7 mouse cellular contexts compared by ENCODE assay signal in the genomic region with DNA sequence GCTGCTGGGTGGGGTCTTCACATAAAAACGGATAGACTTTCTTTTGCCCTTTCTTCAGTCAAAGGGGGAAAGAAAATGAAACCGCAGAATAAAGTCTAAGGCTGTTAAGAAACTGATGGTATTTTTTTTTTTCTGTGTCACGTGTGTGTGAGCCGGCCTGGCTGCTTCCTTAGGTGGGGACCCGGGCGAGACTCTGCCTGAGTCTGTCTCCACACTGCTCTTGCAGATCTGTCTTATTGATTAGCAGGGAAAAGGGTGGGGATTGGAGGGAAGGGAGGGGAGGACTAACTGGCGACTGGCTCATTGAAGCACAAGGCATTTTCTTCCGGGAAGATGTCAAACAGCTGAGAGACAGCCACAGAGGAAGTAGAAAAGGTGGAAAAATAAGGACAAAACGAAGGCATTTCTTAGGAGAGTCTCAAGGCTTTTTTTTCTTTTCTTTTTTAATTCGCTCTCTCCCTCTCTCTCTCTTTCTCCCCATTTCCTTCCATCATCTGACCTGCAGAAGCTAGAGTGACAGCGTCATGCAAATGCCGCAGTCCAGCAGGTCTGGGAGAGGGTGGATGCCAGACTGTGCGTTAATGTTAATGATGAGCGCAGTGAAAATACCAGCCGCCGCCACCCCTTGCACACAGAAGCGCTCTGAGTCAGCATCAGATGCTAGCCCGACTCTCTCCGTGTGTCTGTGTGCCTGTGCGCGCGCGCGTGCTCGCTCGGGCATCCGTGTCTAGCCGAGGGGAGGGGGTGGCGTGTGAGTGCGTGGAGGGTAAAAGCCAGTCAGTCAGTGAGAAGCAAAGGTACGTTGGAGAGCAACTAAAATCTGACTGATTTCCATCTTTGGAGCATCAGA. TPM values are rescaled to one million over a fixed set of nuclear protein-coding genes. Genes with fewer than 3 reads are reported as not detected.
DNase-seq lines count a peak whose midpoint lies in the region; ATAC-seq and TF ChIP-seq lines count a peak whose summit lies in the region.

No protein-coding gene starts in this region.

- no peaks in the 10 kb centered on the region for H3K4me1 ChIP-seq in intestine, embryonic 16.5 days (ENCODE audit: control insufficient read depth, insufficient read depth, low read length)
- H3K4me1 ChIP-seq in midbrain, embryonic 10.5 days = peaks cover 46% of the 10 kb centered on the region
- H3K4me1 ChIP-seq in spleen, adult 2 months (ENCODE audit: control insufficient read depth, insufficient read depth, insufficient read length) = 0 out of 2 replicates have a peak, but pooled peaks cover 3% of the 10 kb centered on the region

- H3K27ac ChIP-seq in intestine, embryonic 16.5 days (ENCODE audit: low read length) = peak overlapping the region; percentile 43
- peak overlapping the region; percentile 82 for H3K27ac ChIP-seq in midbrain, embryonic 10.5 days (replicated peaks)
- no peak overlapping the region for H3K27ac ChIP-seq in spleen, adult 2 months (ENCODE audit: insufficient read depth, low read length)

- WGBS in intestine, embryonic 16.5 days = 1% methylated on average over 31 of the region's 31 CpGs
- WGBS in midbrain, embryonic 10.5 days = 5% methylated on average over 31 of the region's 31 CpGs
- 3% methylated on average over 31 of the region's 31 CpGs for WGBS in spleen, adult 2 months

- H3K9ac ChIP-seq in intestine, embryonic 16.5 days (ENCODE audit: low read depth, low read length) = peak overlapping the region; percentile 63

- no peak for TF ChIP-seq CTCF in spleen, adult 2 months (IDR thresholded peaks at IDR 0.05; ENCODE audit: extremely low read depth, insufficient read depth, insufficient read length, insufficient replicate concordance)

- DNase-seq in adrenal gland, postnatal 25 days = peak; percentile 71
- peak; percentile 87 for DNase-seq in embryo, embryonic 11 days
- peak; percentile 31 to 68 for DNase-seq in gastrocnemius, postnatal 4 days (ENCODE audit: low spot score in 2 of 2)
- peak; percentile 85 for DNase-seq in left cerebral cortex, postnatal 4 days
- peak; percentile 61 for DNase-seq in midbrain, embryonic 10.5 days (ENCODE audit: low spot score)
- DNase-seq in spleen, adult 2 months (ENCODE audit: low read depth in 1 of 2, low spot score in 2 of 2) = peak in 1 of 2 experiments; percentile 10

- H3K4me2 ChIP-seq in intestine, embryonic 16.5 days (ENCODE audit: low read depth, low read length) = peak overlapping the region; percentile 90

- peak; percentile 94 for ATAC-seq in intestine, embryonic 16.5 days

- H3K4me3 ChIP-seq in intestine, embryonic 16.5 days (ENCODE audit: low read length) = peak overlapping the region; percentile 55
- H3K4me3 ChIP-seq in midbrain, embryonic 10.5 days = peak overlapping the region; percentile 57
- peak overlapping the region; percentile 56 for H3K4me3 ChIP-seq in spleen, adult 2 months (ENCODE audit: extremely low read depth, insufficient read depth, insufficient read length)

- H3K36me3 ChIP-seq in intestine, embryonic 16.5 days (ENCODE audit: control insufficient read depth, insufficient read depth, low read length) = no peaks in the 10 kb centered on the region
- no peaks in the 10 kb centered on the region for H3K36me3 ChIP-seq in midbrain, embryonic 10.5 days
- H3K36me3 ChIP-seq in spleen, adult 2 months (ENCODE audit: control insufficient read depth, insufficient read depth, low read length) = no peaks in the 10 kb centered on the region

- TF ChIP-seq POLR2A in spleen, adult 2 months (IDR thresholded peaks at IDR 0.05; ENCODE audit: low read depth, low read length) = no peak

- no peaks in the 10 kb centered on the region for H3K27me3 ChIP-seq in intestine, embryonic 16.5 days (replicated peaks; ENCODE audit: control insufficient read depth, insufficient read depth, low read length)
- H3K27me3 ChIP-seq in midbrain, embryonic 10.5 days (ENCODE audit: low read depth, poor library complexity, severe bottlenecking) = no peaks in the 10 kb centered on the region
- H3K27me3 ChIP-seq in spleen, adult 2 months (ENCODE audit: control insufficient read depth, insufficient read depth, low read length) = no peaks in the 10 kb centered on the region

- intact Hi-C loops in left cerebral cortex, postnatal 4 days (cut with DNase I) = loop anchor here (5.0 to 10.0 kb wide), 3 partner anchors 47 to 409 kb away; no protein-coding TSS in a partner anchor

- H3K9me3 ChIP-seq in intestine, embryonic 16.5 days (ENCODE audit: control insufficient read depth, low read length) = no peaks in the 10 kb centered on the region
- H3K9me3 ChIP-seq in midbrain, embryonic 10.5 days (replicated peaks) = no peaks in the 10 kb centered on the region

RNA-seq across cellular contexts. Expression of gene Gm11146, which starts 42.2 kb away (rescaled TPM):
- total RNA-seq in adrenal gland, postnatal 25 days (2021) = not detected in 2 replicates
- total RNA-seq in gastrocnemius, postnatal 4 days (2021) = not detected
- polyA plus RNA-seq in intestine, embryonic 16.5 days (2015; fragmentation: Nextera tagmentation; extraction: Ambion mirVana) = not detected in 2 replicates
- not detected for total RNA-seq in left cerebral cortex, postnatal 4 days (2021)
- polyA plus RNA-seq in midbrain, embryonic 10.5 days (2016; fragmentation: Nextera tagmentation; extraction: Ambion mirVana) = not detected in 2 replicates
- polyA plus RNA-seq in spleen, adult 2 months (2012; rRNA removed) = not detected in 2 replicates
